Mouse (Mus musculus): Measurements from ENCODE around the gene Lrrc58.

Gene Lrrc58

DNA sequence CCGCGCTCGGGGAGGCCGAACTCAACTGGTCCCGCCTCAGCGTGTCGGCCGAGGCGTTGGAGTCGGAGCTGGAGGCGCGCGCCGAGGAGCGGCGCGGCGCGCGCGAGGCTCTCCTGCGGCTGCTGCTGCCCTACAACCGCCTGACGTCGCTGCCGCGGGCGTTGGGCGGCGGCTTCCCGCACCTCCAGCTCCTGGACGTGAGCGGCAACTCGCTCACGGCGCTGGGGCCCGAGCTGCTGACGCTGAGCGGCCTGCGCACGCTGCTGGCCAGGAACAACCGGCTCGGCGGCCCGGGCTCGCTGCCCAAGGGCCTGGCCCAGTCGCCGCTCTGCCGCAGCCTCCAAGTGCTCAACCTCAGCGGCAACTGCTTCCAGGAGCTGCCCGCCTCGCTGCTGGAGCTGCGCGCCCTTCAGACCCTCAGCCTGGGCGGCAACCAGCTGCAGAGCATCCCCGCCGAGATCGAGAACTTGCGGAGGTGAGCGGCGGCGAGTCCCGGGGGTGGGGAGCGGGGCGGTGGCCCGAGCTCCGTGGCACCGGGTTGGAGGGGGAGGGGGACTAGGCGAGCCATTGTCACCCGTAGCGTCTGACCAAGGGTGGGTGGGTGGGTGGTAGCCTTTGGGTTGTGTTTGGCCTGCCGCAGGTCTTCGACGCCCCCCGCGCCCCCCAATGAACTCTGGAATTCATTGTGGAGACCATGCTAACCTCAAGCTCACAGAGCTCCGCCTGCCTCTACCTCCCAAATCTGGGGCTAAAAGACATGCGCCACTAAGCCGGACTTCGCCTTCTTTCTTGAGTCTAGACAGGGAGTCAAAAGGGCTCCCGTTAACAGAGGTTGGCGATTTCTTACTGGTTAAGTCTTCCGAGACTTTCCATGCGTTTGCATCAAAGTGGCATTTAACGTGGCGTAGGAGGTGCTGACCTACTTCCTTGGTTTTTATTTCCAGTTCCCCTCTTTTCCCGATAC lies 599 bp downstream of the Lrrc58 start:
- DNase-seq (ENCODE audit: low read depth, low spot score), result peak; percentile 58

DNA sequence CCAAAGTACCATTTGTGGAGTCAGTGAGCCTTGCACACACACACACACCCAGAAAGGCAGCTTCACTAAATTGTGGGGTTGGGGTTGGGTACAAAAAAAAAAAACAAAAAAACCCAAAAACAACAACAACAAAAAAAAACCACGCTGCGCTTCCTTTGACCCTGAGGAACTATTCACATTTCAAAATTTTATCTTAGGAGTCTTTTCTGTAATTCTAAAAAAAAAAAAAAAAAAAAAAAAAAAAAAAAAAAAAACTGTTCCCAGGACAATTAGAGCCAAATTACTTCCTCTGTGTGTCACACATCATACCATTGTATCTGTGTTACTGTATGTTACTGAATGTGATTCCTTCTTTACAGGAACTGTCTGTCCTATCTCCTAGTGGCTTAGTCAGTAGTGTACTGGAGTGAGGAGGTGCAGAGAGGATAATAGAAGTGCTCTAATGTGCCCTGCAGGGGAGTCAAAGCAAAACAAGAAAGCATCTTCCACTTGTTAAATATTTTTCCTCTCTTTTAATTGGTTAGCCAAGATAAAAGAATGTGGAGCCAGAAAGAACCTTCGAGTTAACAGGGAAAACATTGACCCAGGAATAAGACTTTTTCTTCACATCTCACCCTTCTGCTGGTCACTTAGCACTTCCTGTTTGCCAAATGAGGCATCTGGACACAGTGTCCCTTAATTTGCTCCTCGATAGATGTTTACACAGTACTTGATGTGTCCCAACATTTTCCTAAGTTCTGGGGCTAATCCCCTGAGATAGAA lies 1.5 kb downstream of the Lrrc58 start:
- DNase-seq (ENCODE audit: low read depth, low spot score), result no peak

DNA sequence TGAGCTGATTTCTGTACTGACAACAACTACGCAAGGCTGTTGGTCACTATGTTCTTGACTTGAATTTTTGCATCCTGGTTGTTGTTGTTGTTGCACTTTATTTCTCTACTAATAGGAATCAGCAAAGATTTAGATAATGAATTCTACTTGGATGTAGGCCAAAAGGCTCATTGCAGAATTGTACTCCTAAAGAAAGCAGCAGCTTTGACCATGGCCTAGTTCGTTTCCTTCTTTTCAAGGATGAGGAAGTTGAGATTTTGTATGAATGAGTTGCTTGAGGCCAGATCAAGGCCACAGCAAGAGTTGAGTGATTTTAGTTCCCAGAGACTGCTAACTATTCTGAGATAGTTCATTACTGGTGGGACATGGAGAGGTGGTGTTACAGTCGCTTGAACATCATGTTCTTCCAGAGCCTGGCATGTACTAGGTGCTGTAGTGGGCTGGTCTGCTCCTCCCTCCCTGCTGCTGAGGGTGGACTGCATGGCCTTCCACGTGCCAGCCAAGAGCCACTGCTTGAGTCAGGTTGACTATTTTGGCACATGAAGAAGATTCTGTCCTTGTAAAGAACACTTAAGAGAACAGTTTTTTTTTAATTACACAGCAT lies 3.0 kb downstream of the Lrrc58 start:
- DNase-seq (ENCODE audit: low read depth, low spot score), result no peak

DNA sequence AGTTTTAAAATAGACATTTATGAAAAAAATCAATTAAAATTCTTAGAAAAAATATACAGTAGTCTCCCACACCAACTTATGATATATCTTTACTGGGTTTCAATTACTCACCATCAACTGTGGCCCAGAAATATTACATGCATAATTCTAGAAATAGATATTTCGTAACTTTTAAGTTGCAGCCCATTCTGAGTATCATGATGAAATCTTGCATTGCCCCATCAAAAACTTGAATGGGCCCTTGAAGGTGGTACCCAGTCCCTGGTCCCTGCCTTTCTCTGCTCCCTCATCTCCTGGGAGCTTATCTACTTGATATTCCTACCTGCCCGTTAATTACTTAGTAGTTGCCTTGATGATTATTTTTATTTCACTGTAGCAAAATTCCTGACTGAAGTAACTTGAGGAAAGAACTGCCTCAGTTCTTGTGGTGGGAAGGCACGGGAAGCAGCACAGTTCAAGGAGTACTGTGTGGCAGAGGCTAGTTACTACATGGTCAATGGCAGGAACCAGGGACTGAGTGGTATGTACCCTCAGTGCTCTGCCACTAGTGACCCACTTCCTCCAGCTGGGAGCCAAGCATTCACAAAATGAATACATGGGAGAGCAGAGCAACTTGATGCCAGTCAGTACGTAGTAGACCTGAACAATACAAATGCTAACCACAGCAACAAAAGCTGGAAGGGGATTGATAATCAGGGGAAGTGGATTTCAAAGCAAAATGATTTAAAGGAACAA lies 6.5 kb downstream of the Lrrc58 start:
- DNase-seq (ENCODE audit: low read depth, low spot score), result no peak

DNA sequence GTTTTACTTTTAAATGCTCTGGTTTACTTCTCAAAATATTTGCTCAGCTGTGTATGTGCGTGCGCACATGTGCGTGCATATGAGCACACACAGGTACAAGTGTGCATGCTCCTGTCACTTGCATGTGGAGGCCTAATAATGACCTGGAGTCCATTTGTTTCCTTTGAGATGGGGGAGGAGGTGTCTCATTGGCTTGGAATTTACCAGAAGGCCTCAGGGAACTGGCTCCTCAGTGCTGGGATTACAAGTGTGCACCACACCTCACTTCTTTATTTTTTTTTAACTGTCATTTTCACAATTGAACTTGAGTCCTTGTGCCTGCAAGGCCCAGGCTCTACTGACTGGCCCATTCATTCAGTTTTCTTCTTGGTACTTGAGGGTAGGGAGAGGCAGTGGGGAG lies 9.2 kb downstream of the Lrrc58 start:
- no peak for DNase-seq (ENCODE audit: low read depth, low spot score)

DNA sequence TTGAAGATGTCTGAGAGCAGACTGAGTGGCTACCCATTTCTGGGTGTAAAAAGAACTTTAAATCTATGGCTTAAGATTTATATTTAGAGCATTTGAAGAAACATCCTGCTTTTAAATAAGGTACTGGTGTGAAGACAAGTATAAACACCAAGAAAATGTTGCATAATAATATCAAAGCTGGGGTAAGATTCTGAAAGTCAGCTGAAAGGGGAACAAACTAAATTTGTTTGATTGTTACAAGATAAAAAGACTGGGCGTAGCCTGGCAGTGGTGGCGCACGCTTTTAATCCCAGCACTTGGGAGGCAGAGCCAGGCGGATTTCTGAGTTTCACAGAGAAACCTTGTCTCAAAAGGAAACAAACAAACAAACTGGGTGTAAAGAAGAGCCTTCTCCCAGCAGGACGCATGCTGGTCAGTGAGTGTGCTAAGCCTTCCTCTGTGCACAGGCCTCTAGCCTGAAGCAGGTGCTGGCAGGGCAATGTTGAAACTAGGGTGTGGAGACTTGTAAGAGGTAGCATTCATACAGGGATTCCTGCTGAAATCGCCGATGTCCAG lies 10.8 kb downstream of the Lrrc58 start:
- DNase-seq (ENCODE audit: low read depth, low spot score), result no peak

DNA sequence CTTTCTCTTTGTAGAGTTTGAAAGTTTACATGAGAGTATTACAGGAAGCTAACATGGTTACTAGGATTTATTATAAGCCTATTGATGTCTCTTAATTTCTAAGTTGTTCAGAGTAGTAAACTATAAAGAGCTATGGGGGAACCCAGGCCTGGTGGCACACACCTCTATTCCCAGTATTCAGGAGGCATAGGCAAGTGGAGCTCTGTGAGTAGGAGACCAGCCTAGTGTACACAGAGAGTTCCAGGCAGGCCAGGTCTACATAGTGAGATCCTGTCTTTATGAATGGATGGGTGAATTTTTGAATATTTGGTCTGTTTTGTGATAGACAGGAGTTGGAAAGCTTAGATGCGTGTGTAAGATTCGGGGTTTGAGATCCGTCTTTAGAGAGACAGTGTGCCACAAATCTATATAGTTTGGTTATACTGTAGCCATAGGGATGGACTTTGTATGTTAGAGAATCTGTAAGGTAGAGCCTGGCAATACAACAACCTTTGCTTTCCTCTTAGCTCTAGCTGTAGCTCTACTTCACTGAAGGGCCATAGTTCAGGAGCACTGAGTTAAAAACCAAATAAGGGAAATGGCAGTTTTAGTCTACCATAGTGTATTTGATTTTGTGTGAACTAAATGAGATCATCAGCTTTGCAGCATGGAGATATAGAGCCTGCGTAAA lies 11.7 kb downstream of the Lrrc58 start:
- no peak for DNase-seq (ENCODE audit: low read depth, low spot score)

DNA sequence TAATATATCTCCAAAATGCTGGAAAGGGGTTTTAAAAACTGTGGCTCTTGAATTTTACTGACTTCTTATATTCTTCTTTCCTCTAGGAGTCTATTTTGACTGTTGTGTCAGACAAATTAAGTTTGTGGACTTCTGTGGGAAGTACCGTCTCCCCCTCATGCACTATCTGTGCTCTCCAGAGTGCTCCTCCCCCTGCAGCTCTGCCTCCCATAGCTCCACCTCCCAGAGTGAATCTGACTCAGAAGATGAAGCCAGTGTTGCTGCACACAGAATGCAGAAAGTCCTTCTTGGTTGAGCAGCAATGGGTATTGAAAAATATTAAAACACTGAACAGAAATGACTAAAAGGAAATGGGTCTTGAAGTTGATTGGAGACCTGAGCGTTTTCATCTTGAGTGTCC lies 13.0 kb downstream of the Lrrc58 start:
- DNase-seq (ENCODE audit: low read depth, low spot score), result no peak

DNA sequence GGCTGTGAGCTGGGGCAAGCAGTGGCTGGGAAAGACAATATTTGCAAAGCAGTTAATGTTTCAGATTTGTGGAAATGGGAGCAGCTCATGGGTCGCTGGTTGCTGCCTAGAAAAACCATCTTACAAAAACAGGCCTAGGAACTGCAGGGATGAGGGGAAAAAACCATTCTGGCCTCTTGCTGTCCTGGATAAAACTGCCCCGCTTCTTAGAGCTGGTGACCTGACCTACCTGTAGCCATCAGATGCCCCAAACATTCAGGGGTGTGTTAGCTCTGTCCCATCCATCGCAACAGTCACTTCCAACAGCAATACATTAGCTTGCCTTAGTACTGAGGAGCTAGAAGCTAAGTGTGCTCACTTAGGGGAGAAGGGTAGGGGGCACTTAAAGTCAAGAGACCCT lies 20.8 kb downstream of the Lrrc58 start:
- no peak for DNase-seq (ENCODE audit: low read depth, low spot score)

DNA sequence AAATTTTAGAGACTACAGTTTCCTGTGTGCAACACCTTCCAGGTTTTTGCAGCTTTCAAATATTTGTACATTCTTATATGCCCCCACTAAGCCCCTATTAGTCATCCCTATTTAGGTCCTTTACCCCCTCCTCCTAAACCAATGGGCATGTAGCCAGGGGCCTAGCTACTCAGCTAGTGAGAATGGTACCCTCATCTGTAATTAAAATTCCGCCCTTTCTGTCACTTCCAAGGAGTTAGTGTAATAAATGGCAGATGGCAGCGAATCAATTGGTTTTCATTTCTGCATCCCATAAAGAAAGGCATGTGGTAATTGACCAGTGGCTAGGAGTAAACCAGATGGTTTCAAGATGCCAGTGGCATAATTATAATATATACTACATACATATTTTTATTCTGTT lies 24.5 kb downstream of the Lrrc58 start:
- no peak for DNase-seq (ENCODE audit: low read depth, low spot score)

DNA sequence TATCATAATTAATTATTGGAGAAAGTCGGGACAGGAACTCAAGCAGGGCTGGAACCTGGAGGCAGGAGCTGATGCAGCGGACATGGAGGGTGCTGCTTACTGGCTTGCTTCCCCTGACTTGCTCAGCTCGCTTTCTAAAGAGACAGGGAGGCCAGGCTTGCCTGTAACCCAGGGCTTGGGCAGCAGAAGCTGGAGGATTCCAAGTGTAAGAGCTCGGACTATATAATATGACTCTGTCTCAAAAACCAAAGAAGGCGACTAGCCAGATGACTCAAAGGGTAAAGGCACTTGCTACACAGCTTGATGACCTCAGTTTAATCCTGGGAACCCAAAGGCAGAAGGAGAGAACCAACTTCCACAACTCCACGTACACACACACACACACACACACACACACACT lies 25.2 kb downstream of the Lrrc58 start:
- DNase-seq (ENCODE audit: low read depth, low spot score), result no peak

DNA sequence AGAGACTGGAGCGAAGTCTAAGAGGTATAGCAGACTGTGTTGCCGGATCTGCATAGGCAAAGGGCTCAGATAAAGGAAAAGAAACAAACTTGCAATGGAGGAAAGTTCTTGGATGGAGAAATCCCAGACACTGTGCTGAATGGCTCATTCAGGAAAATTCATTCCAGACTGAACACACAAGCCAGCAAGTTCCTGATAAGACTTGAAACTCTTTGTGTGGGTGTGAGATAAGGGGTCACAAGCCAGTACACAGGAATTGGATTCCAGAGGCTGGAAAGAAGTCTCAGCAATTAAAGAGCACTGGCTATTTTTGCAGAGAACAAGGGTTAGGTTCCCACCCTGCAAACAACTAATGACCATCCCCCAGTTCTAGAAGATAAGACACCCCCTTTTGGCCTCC lies 25.8 kb downstream of the Lrrc58 start:
- DNase-seq (ENCODE audit: low read depth, low spot score), result no peak

DNA sequence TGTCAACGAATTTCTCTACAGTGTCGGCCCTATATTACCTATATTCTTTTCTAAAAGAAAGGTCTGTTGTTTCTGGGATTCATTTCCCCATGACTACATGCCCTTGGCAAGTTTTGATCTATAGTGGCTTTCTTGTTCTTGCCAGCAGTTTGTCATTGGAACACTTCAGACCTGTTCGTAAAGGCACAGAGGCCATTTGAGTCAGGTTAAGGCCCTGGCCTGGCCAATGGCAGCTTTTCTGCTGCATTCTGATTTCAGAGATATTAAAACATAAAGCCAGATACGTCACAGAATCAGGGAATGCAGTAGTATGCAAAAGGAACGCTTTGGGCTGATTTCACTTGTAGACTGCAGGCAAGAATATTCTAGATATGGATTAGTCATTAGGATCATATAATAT lies 30.6 kb downstream of the Lrrc58 start:
- DNase-seq (ENCODE audit: low read depth, low spot score), result no peak

DNA sequence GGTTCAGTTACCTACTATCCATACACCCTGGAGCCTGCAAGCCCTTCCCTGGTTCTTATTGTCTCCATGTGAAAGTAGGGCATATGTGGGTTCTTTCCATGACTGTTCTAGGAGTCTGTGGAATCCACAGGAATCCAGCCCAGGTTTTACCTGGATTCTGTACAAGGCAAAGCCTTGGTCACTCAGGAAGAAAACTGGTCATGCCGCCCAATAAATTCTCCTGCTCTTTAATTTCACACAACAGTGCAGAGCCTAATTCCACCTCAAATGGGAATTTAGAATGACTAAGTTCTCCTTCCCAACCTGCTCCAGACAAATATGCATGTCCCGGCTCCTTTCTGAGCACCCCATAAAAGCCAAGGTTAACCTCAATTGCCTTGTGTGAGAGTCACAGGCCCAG lies 31.2 kb downstream of the Lrrc58 start:
- no peak for DNase-seq (ENCODE audit: low read depth, low spot score)

DNA sequence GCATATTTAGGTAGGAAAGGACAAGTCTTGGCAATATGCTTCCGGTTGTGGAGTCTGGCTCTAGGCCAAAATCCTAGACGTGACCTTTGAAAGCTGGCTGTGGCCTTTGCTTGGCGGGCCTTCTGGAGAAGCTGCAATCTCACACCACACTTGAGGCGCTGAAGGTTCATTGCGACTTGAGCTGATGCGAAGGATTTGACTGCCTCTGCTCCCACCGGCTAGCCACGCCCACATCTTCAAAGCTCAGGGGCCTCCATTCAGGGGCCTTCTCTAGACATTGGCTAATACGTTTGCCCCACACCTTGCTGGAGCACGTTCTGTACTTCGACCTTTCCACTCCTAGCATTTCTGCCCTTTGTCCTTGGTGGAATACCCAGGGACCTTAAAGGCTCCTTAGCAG lies 33.1 kb downstream of the Lrrc58 start:
- no peak for DNase-seq (ENCODE audit: low read depth, low spot score)

DNA sequence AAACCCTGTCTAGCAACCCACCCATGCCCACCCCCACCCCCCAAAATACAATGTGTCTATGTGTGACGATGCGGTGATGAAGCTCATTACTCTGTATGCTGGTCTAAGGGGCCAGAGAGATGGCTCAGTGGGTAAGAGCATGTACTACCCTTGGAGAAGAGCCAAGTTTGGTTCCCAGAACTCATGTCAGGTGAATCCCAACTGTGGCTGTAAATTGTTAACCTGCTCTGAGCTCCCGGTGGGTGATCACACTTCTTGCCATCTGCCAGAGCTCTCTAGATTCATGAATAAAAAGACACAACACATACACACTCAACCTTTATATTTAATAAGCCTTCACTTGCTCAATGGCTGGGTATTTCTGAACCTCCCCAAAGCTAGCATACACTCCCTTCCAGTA lies 38.3 kb downstream of the Lrrc58 start:
- DNase-seq (ENCODE audit: low read depth, low spot score), result no peak

DNA sequence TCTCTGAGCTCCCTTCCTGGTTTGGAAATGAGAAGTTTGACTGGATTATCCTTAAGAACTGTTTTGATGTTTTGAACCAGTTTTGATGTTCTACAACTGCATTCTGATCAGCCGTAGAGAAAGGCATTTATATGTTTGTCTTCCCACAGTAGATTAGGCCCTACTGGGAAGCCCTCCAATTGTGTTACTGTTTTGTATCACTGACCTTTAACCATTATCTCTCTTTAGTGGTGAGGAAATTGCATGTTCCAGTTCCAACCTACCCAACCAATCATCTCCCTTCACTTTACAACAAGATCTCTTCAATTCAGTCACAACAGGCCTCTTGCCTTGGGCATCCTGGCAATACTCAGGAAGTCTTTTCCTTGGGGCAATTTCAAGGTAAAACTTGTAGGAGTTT lies 42.9 kb downstream of the Lrrc58 start:
- no peak for DNase-seq (ENCODE audit: low read depth, low spot score)

DNA sequence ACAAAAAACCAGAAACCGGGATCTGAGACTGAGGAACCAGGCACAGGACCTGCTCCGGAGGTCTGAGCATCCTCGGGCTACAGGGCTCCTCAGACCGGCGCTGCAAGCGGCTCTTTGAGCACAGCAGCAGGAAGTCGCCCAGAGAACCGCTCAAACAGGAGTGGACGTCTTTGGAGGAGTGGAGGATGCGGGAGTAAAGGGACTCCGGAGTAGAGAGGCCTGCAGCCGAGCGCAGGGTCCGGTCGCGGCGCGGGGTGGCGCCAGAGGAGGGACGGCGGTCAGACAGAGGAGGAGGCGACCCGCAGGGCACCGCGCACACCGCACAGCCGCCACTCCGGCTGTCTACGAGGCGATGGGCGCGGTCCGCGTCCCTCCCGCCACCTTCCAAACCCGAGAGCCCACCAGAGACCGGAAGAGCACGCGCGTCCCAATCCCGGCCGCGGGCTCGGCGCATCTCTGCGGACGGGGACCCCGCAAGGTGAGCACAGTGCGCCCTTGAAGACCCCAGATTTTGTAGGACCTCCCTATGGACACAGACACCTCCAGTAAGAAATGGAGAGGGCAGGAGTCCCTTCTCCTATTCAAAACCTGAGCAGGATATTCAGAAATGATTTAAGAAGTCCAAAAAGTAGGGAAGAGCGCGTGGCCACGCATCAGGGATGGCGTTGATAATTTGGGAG lies 48.1 kb downstream of the Lrrc58 start, which contains the start of gene Gpr156:
Gene Gpr156 (plus strand): TSS at position 359 of the 680 bp plus-strand sequence.
- DNase-seq (ENCODE audit: low read depth, low spot score), result no peak

DNA sequence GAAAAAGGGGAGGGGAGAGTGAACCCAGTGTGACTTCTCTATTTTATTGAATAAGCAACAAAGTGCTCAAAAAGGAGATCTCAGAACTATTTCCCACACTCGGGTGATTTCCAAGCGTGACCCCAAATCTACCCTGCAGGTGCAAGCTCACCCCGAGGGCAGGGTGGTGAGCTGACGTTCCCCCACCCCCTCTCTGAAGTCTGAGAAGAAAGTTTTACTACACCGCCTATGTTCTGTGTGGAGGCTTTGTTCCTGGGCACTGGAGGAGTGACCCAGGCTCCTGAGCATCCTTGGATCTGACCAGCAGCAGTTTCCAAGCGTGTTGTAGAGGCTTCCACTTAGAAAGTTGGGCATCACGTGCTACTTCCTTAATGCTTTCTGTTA lies 48.6 kb downstream of the Lrrc58 start:
- no peak for DNase-seq (ENCODE audit: low read depth, low spot score)

DNA sequence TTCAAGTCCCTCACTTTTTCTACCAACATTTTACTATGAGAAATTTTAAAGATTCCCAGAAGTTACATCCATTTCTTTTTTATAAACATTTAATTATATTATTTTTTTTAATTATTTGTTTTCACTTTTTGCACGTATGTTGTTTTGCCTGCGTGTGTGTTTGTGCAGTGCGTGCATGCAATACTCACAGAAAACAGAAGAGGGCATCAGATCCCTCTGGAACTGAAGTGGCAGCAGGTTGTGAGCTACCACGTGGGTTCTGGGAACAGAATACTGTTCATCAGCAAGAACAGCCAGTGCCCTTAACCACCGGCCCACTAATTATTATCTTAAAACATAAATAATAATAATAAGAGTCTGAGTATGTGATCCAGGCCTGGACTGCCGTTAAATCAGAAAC lies 50.8 kb downstream of the Lrrc58 start:
- no peak for DNase-seq (ENCODE audit: low read depth, low spot score)

Measured in brain, embryonic 18.5 days (tissue).